Mouse (Mus musculus) small intestine, adult 10 weeks (tissue): Measurements from ENCODE around the gene Sprn. TPM values are rescaled to one million over a fixed set of nuclear protein-coding genes. Genes with fewer than 3 reads are reported as not detected.

Experiments used
- polyA plus RNA-seq: library from polyadenylated mRNA; stranded (reverse); fragments of 350-450 nt; fragmentation: Illumina TruSeq; extraction: RNeasy Lipid Tissue Mini Kit (QIAGEN cat#74804); gene quantifications from one replicate; pipeline ENCODE4 v1.2.3, GENCODE M21; 2014; ENCODE audit warnings: low replicate concordance

Sprn gene
- polyA plus RNA-seq = 0.11 TPM

DNA sequence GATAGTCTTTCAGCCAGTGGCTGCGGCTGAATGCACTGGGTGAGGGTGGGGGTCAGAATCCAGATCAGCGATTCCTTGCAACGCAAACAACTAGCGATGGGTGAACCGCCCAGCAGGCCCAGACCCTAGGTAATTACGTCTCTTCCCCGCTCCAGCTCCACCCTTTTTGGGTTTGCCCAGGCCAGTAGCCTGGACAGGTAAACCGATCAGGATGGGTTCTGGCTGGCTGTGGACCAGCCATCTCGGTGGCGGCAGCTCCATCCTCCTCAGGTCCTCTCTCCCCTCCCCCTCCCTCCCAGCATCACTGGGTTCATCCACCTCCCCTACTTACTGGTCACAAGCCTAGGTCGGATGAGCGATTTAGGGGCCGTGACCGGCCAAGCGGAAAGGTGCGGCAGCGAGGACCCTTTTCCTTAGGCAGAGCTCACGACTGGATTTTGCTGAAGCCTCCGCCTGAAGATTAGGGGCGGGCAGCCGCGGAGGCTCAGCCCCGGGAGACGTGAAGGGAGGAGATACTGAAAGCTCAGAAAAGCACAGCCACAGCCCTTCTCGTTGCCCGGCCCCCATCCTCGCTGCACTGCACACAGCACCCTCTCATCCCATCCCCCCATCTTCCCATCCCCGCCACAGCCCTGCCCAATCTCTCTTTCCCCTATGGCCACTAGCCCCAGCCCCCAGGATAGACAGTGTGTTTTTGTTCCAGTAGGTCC is at the start of gene Sprn:
Gene Sprn, minus strand, starts transcription at position 660 of the 710 bp plus-strand sequence.

DNA sequence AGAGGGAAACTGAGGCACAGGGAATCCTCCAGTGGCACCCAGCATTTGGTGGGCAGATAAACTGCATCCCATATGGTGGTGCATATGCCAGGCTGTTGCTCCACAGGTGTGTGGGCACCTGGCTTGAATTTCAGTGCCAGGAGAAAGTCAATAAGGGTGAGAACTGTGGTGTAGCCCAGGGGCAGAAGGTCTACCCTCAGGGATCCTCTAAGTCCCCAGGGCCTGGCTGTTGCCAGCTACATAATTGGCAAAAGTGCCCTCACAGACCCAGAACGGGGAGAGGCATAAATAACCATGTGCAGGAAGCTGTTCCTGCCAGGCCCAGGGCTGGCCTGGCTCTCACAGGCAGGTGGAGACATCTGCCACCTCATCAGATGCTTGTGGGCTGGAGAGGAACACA is 18.3 kb upstream of the Sprn start, which contains the start of gene Olfr523:
Gene Olfr523, plus strand, starts transcription at position 282 of the 400 bp plus-strand sequence.

DNA sequence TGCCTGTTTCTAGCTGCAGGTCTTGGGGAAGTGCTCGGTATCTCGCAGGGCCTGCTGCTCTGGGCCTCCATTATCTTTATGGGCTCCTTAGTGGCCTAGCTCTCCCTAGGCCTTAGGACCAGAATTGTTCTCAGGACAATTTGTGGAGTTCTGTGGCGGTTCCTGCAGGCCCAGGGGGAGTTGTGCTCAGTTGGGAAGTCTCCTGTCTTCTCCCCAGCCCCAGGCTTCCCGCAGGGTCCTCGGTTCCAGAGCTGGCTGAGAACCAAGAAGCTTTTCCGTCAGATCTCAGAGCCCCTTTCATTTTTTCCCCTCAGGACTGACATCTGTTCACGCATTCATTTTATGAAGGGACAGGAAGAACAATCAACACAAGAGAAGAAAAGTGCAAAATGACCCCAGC is 10.0 kb upstream of the Sprn start, which contains the start of gene Olfr522:
Gene Olfr522, minus strand, starts transcription at position 101 of the 400 bp plus-strand sequence.

DNA sequence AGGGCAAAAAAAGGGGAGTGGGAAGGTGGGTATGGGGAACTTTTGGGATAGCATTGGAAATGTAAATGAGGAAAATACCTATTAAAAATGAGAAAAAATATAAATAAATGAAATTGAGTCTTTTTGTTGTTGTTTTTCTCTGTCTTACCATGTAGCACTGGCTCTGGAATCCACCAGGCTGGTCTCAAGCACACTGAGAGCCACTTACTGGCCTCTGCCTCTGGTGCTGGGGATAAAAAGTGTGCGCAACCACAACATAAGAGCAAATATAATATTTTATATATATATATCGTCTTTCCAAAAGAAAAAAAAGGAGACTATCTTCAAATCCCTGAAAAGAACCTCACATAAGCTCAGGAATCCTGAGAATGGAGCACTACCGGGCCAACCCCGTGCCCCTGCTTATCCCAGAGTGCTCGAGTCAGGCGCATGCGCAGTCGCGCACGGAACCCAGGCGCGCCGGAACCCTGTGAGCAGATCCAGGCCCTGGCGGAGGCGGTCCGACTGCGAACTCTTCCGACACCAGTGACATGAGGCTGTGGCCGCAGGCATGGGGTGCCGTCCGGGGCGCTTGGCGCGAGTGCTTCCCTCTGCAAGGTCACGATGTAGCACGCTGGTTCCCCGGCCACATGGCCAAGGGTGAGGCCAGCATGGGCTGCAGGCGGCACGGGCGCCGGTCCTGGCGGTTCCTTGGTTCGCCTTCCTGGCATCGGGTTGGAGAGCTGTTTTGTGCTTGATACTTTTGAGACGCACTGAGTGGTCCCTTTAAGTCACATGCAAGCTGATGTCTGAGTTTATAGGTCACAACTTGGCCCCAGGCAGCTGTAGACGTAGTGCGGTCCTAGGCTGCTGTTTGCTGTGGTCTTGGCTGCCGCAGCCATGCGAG is 17.3 kb downstream of the Sprn start, which contains the start of gene Mtg1:
Gene Mtg1, plus strand, starts transcription at position 430 of the 886 bp plus-strand sequence.

DNA sequence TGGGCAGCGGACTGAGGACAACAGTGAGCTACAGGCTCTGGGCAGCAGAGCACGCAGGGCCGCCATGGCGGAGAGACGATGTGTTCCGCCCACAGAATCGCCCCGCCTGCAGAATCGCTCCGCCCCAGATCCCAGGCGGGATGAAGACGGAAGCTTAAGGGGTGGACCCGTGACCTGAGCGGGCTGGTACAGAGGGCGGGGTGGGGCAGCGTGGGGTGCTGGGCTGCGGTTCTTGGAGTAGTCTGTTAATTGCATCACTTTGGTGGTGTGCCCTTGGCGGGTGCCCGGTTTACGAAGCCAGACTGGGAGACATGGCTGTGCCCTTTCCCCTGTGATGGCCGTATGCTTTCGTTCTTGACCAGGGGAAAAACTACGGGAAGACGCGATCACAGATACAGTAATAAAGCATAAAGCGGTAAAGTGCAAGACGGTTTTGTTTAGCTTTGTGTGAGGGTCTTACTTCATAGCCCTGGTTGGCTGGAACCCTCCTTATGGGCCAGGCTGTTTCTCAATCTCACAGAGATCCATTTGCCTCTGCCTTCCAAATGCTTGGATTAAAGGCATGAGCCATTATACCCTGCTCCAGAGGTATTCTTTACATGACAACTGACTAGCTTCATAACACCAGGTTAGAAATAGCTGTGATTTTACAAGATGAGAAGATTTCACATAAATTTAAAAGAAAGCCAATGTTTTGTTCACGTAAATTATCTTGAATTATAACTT is 38.2 kb downstream of the Sprn start, which contains the start of gene Echs1:
Gene Echs1, minus strand, starts transcription at position 148 of the 726 bp plus-strand sequence.

DNA sequence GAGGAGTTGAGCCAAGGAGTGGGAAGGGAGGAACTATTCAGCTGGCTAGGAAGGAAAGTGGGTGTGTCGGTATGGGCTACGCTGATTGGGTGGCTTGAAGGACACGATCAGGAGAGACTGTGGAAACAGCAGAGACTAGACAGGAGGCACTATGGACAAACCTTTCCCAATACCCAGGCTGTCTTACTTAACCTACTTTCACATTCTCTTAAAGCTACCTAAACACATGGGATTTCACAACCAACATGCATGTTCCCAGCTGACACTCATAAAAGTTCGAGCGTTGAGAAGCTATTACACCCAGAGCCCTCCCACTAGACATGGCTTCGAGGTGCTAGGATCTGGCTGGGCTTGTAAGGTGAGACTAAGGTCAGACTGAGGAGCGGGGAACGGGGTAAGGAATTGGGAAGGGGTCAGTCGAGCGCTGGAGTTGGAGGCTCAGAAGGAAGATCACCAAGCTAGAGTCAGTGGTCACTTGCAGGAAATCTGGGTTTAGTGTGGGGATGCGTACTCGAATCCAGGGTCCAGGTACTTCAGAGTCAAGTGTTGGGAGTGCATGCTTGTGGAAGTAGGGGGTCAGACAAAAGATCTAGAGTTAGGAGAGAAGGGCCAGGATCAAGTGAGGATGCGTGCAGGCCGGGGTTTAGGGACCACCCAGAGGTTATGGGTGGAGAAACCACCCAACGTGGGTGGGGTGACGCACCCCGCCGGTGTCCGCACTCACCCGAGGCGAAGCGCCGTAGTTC is 38.9 kb downstream of the Sprn start, which contains the start of gene Paox:
Gene Paox, plus strand, starts transcription at position 217 of the 746 bp plus-strand sequence.

DNA sequence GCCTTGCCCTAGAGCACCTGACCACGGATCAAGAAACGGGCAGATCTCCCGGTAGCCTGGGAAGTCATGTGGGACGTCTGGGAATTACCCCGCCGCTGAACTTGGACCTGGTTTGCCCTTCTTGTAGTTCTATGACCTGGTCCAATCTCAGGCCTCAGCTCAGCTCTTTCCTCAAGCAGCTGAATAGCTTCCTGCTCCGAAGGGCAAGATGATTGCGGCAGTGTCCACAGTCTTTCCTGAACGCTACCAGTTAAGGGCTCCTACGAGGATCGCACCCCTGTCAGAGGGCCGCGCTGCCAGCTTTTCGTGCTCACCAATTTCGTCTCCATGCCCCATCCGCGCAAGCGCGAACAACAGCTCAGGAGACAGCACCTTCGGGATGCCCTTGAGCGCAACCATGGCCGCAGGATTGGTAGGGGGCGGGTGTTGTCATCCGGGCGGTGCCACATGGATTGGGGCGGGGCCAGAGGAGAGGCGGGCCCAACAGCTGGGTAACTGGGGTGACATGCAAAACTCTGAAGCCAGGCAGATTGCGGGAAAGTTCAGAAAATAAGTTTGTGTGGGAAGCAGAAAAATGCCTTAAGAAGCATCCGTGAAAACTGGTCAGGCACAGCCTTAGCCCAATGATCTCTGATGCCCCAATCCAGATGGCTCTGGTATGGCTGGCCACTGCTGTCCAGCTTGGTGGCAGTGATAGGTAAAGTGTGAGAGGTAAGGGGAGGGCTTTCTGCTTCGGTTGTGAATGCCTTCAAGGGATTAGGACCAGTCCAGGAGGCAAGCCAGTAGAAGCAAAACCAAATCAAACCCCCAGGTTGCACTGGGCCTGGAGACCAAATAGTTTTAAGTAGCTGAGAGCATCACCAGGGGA is 52.5 kb downstream of the Sprn start, which contains the start of gene Fuom:
Gene Fuom, minus strand, starts transcription at position 449 of the 868 bp plus-strand sequence.

Other genes starting within 250 kb of the Sprn start
- not detected for gene Utf1, start 211.1 kb downstream of the Sprn start, polyA plus RNA-seq
- not detected for gene 6430531B16Rik, start 176.1 kb downstream of the Sprn start, polyA plus RNA-seq
- gene Adam8, start 162.3 kb downstream of the Sprn start, polyA plus RNA-seq = 0.11 TPM
- gene Zfp511, start 118.5 kb downstream of the Sprn start, polyA plus RNA-seq = 7.8 TPM
- gene Tubgcp2, start 118.2 kb downstream of the Sprn start, polyA plus RNA-seq = 4.9 TPM
- not detected for gene Msx3, start 105.8 kb downstream of the Sprn start, polyA plus RNA-seq
- gene Caly, start 72.3 kb downstream of the Sprn start, polyA plus RNA-seq = not detected
- 108 TPM for gene Prap1, start 61.5 kb downstream of the Sprn start, polyA plus RNA-seq
- 54.7 TPM for gene Fuom, start 52.4 kb downstream of the Sprn start, polyA plus RNA-seq
- gene Paox, start 39.1 kb downstream of the Sprn start, polyA plus RNA-seq = 2.9 TPM
- 65.0 TPM for gene Echs1, start 38.4 kb downstream of the Sprn start, polyA plus RNA-seq
- gene Mtg1, start 17.3 kb downstream of the Sprn start, polyA plus RNA-seq = 1.1 TPM
- gene Olfr522, start 9.9 kb upstream of the Sprn start, polyA plus RNA-seq = not detected
- gene Olfr523, start 18.3 kb upstream of the Sprn start, polyA plus RNA-seq = not detected
- not detected for gene Olfr524, start 51.1 kb upstream of the Sprn start, polyA plus RNA-seq
- gene Cd163l1, start 63.4 kb upstream of the Sprn start, polyA plus RNA-seq = not detected
- gene 5830411N06Rik, start 92.4 kb upstream of the Sprn start, polyA plus RNA-seq = not detected
- not detected for gene Olfr525, start 166.0 kb upstream of the Sprn start, polyA plus RNA-seq
- gene Olfr527, start 179.1 kb upstream of the Sprn start, polyA plus RNA-seq = not detected
- 0.33 TPM for gene Olfr60, start 206.8 kb upstream of the Sprn start, polyA plus RNA-seq
- gene Olfr530, start 221.5 kb upstream of the Sprn start, polyA plus RNA-seq = not detected
- not detected for gene Olfr531, start 248.0 kb upstream of the Sprn start, polyA plus RNA-seq